Comparison of ENCODE assay signal across 24 mouse cellular contexts in genomic region chr5:150166811-150167210, GRCm38 (mm10). TPM values are rescaled to one million over a fixed set of nuclear protein-coding genes. Genes with fewer than 3 reads are reported as not detected.
A peak's percentile ranks its signal among the peaks of the same experiment; 100 is the strongest.
DNase-seq lines count a peak whose midpoint lies in the region; ATAC-seq and TF ChIP-seq lines count a peak whose summit lies in the region.
"Had no signal": no experiment of that assay in that cellular context is flagged by ENCODE, and none has a peak within 500 bp of the region (broad histone marks: within the 10 kb centered on the region; RNA-seq: fewer than 3 reads in every experiment).

No protein-coding gene starts in this region.

- H3K9ac ChIP-seq in heart, adult 2 months (ENCODE audit: low read depth, low read length): no peak overlapping the region
- no peak overlapping the region for H3K9ac ChIP-seq in kidney, embryonic 15.5 days
- no peak overlapping the region for H3K9ac ChIP-seq in midbrain, embryonic 11.5 days (ENCODE audit: low read length)
- H3K9ac ChIP-seq in midbrain, embryonic 16.5 days (ENCODE audit: low read depth, low read length): no peak overlapping the region
- H3K9ac ChIP-seq: embryonic facial prominence, embryonic 12.5 days; embryonic facial prominence, embryonic 15.5 days; forebrain, embryonic 12.5 days; heart, embryonic 13.5 days; intestine, embryonic 15.5 days had no signal

- no peak overlapping the region for H3K27ac ChIP-seq in heart, adult 2 months
- H3K27ac ChIP-seq in kidney, adult 2 months (ENCODE audit: insufficient read depth, low read depth, low read length): peak overlapping the region; percentile 28
- no peak overlapping the region for H3K27ac ChIP-seq in kidney, embryonic 15.5 days
- H3K27ac ChIP-seq in midbrain, embryonic 11.5 days (ENCODE audit: low read depth, low read length): no peak overlapping the region
- H3K27ac ChIP-seq in midbrain, embryonic 16.5 days (ENCODE audit: low read length): no peak overlapping the region; the same call in 1 of the 2 replicates
- H3K27ac ChIP-seq: embryonic facial prominence, embryonic 12.5 days; embryonic facial prominence, embryonic 15.5 days; forebrain, embryonic 12.5 days; heart, embryonic 13.5 days; intestine, embryonic 15.5 days had no signal

- TF ChIP-seq EP300 in heart, adult 2 months (IDR thresholded peaks at IDR 0.05; ENCODE audit: insufficient read depth, low read depth, low read length): no peak

- H3K4me3 ChIP-seq in heart, adult 2 months: no peak overlapping the region
- no peak overlapping the region for H3K4me3 ChIP-seq in kidney, adult 2 months (ENCODE audit: insufficient read depth, low read depth, low read length)
- H3K4me3 ChIP-seq in kidney, embryonic 15.5 days (replicated peaks): no peak overlapping the region
- H3K4me3 ChIP-seq in midbrain, embryonic 11.5 days (ENCODE audit: low read depth, low read length): no peak overlapping the region
- no peak overlapping the region for H3K4me3 ChIP-seq in midbrain, embryonic 16.5 days (ENCODE audit: low read depth, low read length)
- H3K4me3 ChIP-seq: embryonic facial prominence, embryonic 12.5 days; embryonic facial prominence, embryonic 15.5 days; forebrain, embryonic 12.5 days; heart, embryonic 13.5 days; intestine, embryonic 15.5 days had no signal

- ATAC-seq in kidney, embryonic 15.5 days (replicated peaks; ENCODE audit: low FRiP score): no peak
- ATAC-seq in midbrain, embryonic 11.5 days (ENCODE audit: low FRiP score): peak; percentile 3; the same call in 1 of the 2 replicates
- no peak for ATAC-seq in midbrain, embryonic 16.5 days
- ATAC-seq: CD4-positive, CD25-positive, alpha-beta regulatory T cell, adult 4 months; forebrain, embryonic 16.5 days; hindbrain, embryonic 16.5 days; intestine, embryonic 15.5 days had no signal

- no peaks in the 10 kb centered on the region for H3K27me3 ChIP-seq in heart, adult 2 months (ENCODE audit: control insufficient read depth, insufficient read depth, low read length)
- no peaks in the 10 kb centered on the region for H3K27me3 ChIP-seq in kidney, adult 2 months (replicated peaks; ENCODE audit: control insufficient read depth, insufficient read depth, low read length)
- H3K27me3 ChIP-seq in kidney, embryonic 15.5 days: no peaks in the 10 kb centered on the region
- no peaks in the 10 kb centered on the region for H3K27me3 ChIP-seq in midbrain, embryonic 11.5 days (ENCODE audit: control insufficient read depth, insufficient read depth, low read length)
- H3K27me3 ChIP-seq in midbrain, embryonic 16.5 days (ENCODE audit: control insufficient read depth, insufficient read depth, low read depth, low read length): no peaks in the 10 kb centered on the region
- H3K27me3 ChIP-seq: embryonic facial prominence, embryonic 12.5 days; embryonic facial prominence, embryonic 15.5 days; forebrain, embryonic 12.5 days; heart, embryonic 13.5 days; intestine, embryonic 15.5 days had no signal

- no peaks in the 10 kb centered on the region for H3K36me3 ChIP-seq in heart, adult 2 months (ENCODE audit: control insufficient read depth, insufficient read depth, low read length)
- no peaks in the 10 kb centered on the region for H3K36me3 ChIP-seq in kidney, adult 2 months (ENCODE audit: control insufficient read depth, insufficient read depth, low read length)
- no peaks in the 10 kb centered on the region for H3K36me3 ChIP-seq in kidney, embryonic 15.5 days
- no peaks in the 10 kb centered on the region for H3K36me3 ChIP-seq in midbrain, embryonic 11.5 days (ENCODE audit: control insufficient read depth, insufficient read depth, low read length)
- no peaks in the 10 kb centered on the region for H3K36me3 ChIP-seq in midbrain, embryonic 16.5 days (ENCODE audit: control insufficient read depth, insufficient read depth, low read length)
- H3K36me3 ChIP-seq: embryonic facial prominence, embryonic 12.5 days; embryonic facial prominence, embryonic 15.5 days; forebrain, embryonic 12.5 days; heart, embryonic 13.5 days; intestine, embryonic 15.5 days had no signal

- intact Hi-C loops in heart, adult 2 months (cut with DNase I): loop anchor here (5.0 kb wide), 1 partner anchor 80 kb away; no protein-coding TSS in a partner anchor

- no peaks in the 10 kb centered on the region for H3K79me2 ChIP-seq in heart, adult 2 months (replicated peaks; ENCODE audit: control insufficient read depth, insufficient read depth, low read length)

- H3K4me1 ChIP-seq in heart, adult 2 months (ENCODE audit: control insufficient read depth, insufficient read depth, low read length): peaks cover 1% of the 10 kb centered on the region; the same call in 1 of the 2 replicates
- peaks cover 3% of the 10 kb centered on the region; the same call in 1 of the 2 replicates for H3K4me1 ChIP-seq in kidney, adult 2 months (ENCODE audit: control insufficient read depth, insufficient read depth, low read length)
- H3K4me1 ChIP-seq in kidney, embryonic 15.5 days: peaks cover 12% of the 10 kb centered on the region; the same call in 1 of the 2 replicates
- no peaks in the 10 kb centered on the region; the same call in 1 of the 2 replicates for H3K4me1 ChIP-seq in midbrain, embryonic 11.5 days (ENCODE audit: control insufficient read depth, insufficient read depth, low read length)
- peaks cover 3% of the 10 kb centered on the region for H3K4me1 ChIP-seq in midbrain, embryonic 16.5 days (ENCODE audit: control insufficient read depth, insufficient read depth, low read length)
- H3K4me1 ChIP-seq: embryonic facial prominence, embryonic 12.5 days; forebrain, embryonic 12.5 days; intestine, embryonic 15.5 days had no signal

- TF ChIP-seq CTCF in heart, adult 2 months (IDR thresholded peaks at IDR 0.05): no peak
- no peak for TF ChIP-seq CTCF in kidney, adult 2 months (conservative IDR thresholded peaks at IDR 0.05; ENCODE audit: insufficient read depth, insufficient read length, low read depth, low read length)

- H3K9me3 ChIP-seq in kidney, embryonic 15.5 days (replicated peaks): no peaks in the 10 kb centered on the region
- H3K9me3 ChIP-seq in midbrain, embryonic 11.5 days (ENCODE audit: control insufficient read depth, low read length): no peaks in the 10 kb centered on the region
- no peaks in the 10 kb centered on the region for H3K9me3 ChIP-seq in midbrain, embryonic 16.5 days (replicated peaks; ENCODE audit: control insufficient read depth, low read length, poor library complexity, severe bottlenecking)
- H3K9me3 ChIP-seq: embryonic facial prominence, embryonic 12.5 days; embryonic facial prominence, embryonic 15.5 days; forebrain, embryonic 12.5 days; heart, embryonic 13.5 days; intestine, embryonic 15.5 days had no signal

- peak; percentile 79 for DNase-seq in heart, adult 11 months
- DNase-seq in heart, adult 2 months: no peak
- DNase-seq in kidney, adult 2 months: no peak
- peak; percentile 79 for DNase-seq in midbrain, embryonic 11.5 days (ENCODE audit: low spot score, missing footprints)
- no peak for DNase-seq in cerebellum, postnatal 25 days
- DNase-seq: adrenal gland, adult 2 months; adrenal gland, postnatal 14 days; cerebellum, adult 11-12 months; cerebellum, adult 8-10 months; cerebellum, postnatal 10 days; gastrocnemius, postnatal 25 days; heart, postnatal 14 days; heart, postnatal 4 days; kidney, adult 11 months had no signal

- no peak overlapping the region for H3K4me2 ChIP-seq in kidney, embryonic 15.5 days
- no peak overlapping the region for H3K4me2 ChIP-seq in midbrain, embryonic 11.5 days
- no peak overlapping the region for H3K4me2 ChIP-seq in midbrain, embryonic 16.5 days (ENCODE audit: low read length)
- H3K4me2 ChIP-seq: embryonic facial prominence, embryonic 12.5 days; embryonic facial prominence, embryonic 15.5 days; forebrain, embryonic 12.5 days; heart, embryonic 13.5 days; intestine, embryonic 15.5 days had no signal

- TF ChIP-seq POLR2A in heart, adult 2 months (IDR thresholded peaks at IDR 0.05; ENCODE audit: insufficient read depth, low read depth, low read length): no peak
- no peak for TF ChIP-seq POLR2A in kidney, adult 2 months (IDR thresholded peaks at IDR 0.05; ENCODE audit: low read depth, low read length)

- WGBS in heart, adult 2 months: 81% methylated on average over 5 of the region's 5 CpGs
- 69% methylated on average over 5 of the region's 5 CpGs for WGBS in kidney, adult 2 months
- 75% methylated on average over 5 of the region's 5 CpGs for WGBS in kidney, embryonic 15.5 days
- WGBS in midbrain, embryonic 11.5 days: 86% methylated on average over 5 of the region's 5 CpGs
- 84% methylated on average over 5 of the region's 5 CpGs for WGBS in midbrain, embryonic 16.5 days

RNA-seq across cellular contexts. Expression of gene Fry, which starts 48.4 kb away (rescaled TPM):
- 100 to 1,000 TPM; 117 to 153 TPM for total RNA-seq in heart, adult 2 months (2021)
- polyA plus RNA-seq in heart, adult 2 months (2012; rRNA removed): 43.8 and 55.9 TPM in 2 replicates
- polyA plus RNA-seq in kidney, adult 2 months (2012; rRNA removed): 12.6 and 12.9 TPM in 2 replicates
- 7.0 and 8.3 TPM in 2 replicates for polyA plus RNA-seq in kidney, embryonic 15.5 days (2015; fragmentation: Nextera tagmentation; extraction: Ambion mirVana)
- 8.8 and 9.1 TPM in 2 replicates for polyA plus RNA-seq in midbrain, embryonic 11.5 days (2014; fragmentation: Nextera tagmentation; extraction: Ambion mirVana)
- polyA plus RNA-seq in midbrain, embryonic 16.5 days (2015; fragmentation: Nextera tagmentation; extraction: Ambion mirVana): 60.0 and 64.1 TPM in 2 replicates

Comparison
In these comparisons a context has a peak if more than half of its experiments do, and no peak if none do; other contexts are left out.
1. DNase-seq: peak in heart, adult 11 months (single experiment) and midbrain, embryonic 11.5 days (single experiment); none in heart, adult 2 months (0 of 2), kidney, adult 2 months (single experiment) and cerebellum, postnatal 25 days (0 of 2).